Mouse (Mus musculus): ENCODE data around the gene Bmper. TPM values are rescaled to one million over a fixed set of nuclear protein-coding genes. Genes with fewer than 3 reads are reported as not detected.

Bmper gene
- polyA plus RNA-seq, 1 experiment from 2014 or later: 8.4 TPM

GRCm38 (mm10) chr9:23345093-23345844 is 122.4 kb downstream of the Bmper start:
- DNase-seq (ENCODE audit: low spot score) (no peak), ATAC-seq (ENCODE audit: low FRiP score) (no peak)
- Histone ChIP-seq H3K27me3 (ENCODE audit: control insufficient read depth, insufficient read depth, low read length) (no peaks in the 10 kb centered on the region), H3K9ac (no peak overlapping the region), H3K4me3 (replicated peaks; ENCODE audit: low read length) (no peak overlapping the region), H3K4me2 (replicated peaks) (no peak overlapping the region), H3K27ac (no peak overlapping the region), H3K36me3 (replicated peaks; ENCODE audit: control insufficient read depth, insufficient read depth) (no peaks in the 10 kb centered on the region), H3K9me3 (ENCODE audit: control insufficient read depth, low read length) (no peaks in the 10 kb centered on the region), H3K4me1 (replicated peaks; ENCODE audit: control insufficient read depth, insufficient read depth, low read length) (no peaks in the 10 kb centered on the region)
- WGBS: 85% methylated on average over 8 of the region's 8 CpGs

GRCm38 (mm10) chr9:23349603-23350002 is 126.7 kb downstream of the Bmper start:
- Histone ChIP-seq H3K4me3 (replicated peaks; ENCODE audit: low read length) (no peak overlapping the region), H3K9ac (no peak overlapping the region), H3K4me1 (replicated peaks; ENCODE audit: control insufficient read depth, insufficient read depth, low read length) (no peaks in the 10 kb centered on the region), H3K4me2 (replicated peaks) (no peak overlapping the region), H3K36me3 (replicated peaks; ENCODE audit: control insufficient read depth, insufficient read depth) (no peaks in the 10 kb centered on the region), H3K27ac (no peak overlapping the region), H3K27me3 (ENCODE audit: control insufficient read depth, insufficient read depth, low read length) (no peaks in the 10 kb centered on the region), H3K9me3 (ENCODE audit: control insufficient read depth, low read length) (no peaks in the 10 kb centered on the region)
- WGBS: 86% methylated on average over 5 of the region's 5 CpGs
- no peak for DNase-seq (ENCODE audit: low spot score)
- ATAC-seq (ENCODE audit: low FRiP score): no peak

GRCm38 (mm10) chr9:23351400-23351799 is 128.5 kb downstream of the Bmper start:
- no peak overlapping the region for H3K27ac ChIP-seq
- H3K4me3 ChIP-seq (replicated peaks; ENCODE audit: low read length): no peak overlapping the region
- WGBS: 93% methylated on average over 8 of the region's 8 CpGs
- no peak overlapping the region for H3K4me2 ChIP-seq (replicated peaks)
- H3K4me1 ChIP-seq (replicated peaks; ENCODE audit: control insufficient read depth, insufficient read depth, low read length): no peaks in the 10 kb centered on the region
- H3K27me3 ChIP-seq (ENCODE audit: control insufficient read depth, insufficient read depth, low read length): no peaks in the 10 kb centered on the region
- no peak overlapping the region for H3K9ac ChIP-seq
- DNase-seq (ENCODE audit: low spot score) (no peak), ATAC-seq (ENCODE audit: low FRiP score) (no peak)
- no peaks in the 10 kb centered on the region for H3K36me3 ChIP-seq (replicated peaks; ENCODE audit: control insufficient read depth, insufficient read depth)
- H3K9me3 ChIP-seq (ENCODE audit: control insufficient read depth, low read length): no peaks in the 10 kb centered on the region

GRCm38 (mm10) chr9:23352396-23352795 is 129.5 kb downstream of the Bmper start:
- H3K27ac ChIP-seq: no peak overlapping the region
- H3K9ac ChIP-seq: no peak overlapping the region
- no peak overlapping the region for H3K4me2 ChIP-seq (replicated peaks)
- ATAC-seq (ENCODE audit: low FRiP score) (no peak), DNase-seq (ENCODE audit: low spot score) (no peak)
- no peak overlapping the region for H3K4me3 ChIP-seq (replicated peaks; ENCODE audit: low read length)
- no peaks in the 10 kb centered on the region for H3K36me3 ChIP-seq (replicated peaks; ENCODE audit: control insufficient read depth, insufficient read depth)
- no peaks in the 10 kb centered on the region for H3K9me3 ChIP-seq (ENCODE audit: control insufficient read depth, low read length)
- no peaks in the 10 kb centered on the region for H3K4me1 ChIP-seq (replicated peaks; ENCODE audit: control insufficient read depth, insufficient read depth, low read length)
- WGBS: 97% methylated on average over 2 of the region's 2 CpGs
- no peaks in the 10 kb centered on the region for H3K27me3 ChIP-seq (ENCODE audit: control insufficient read depth, insufficient read depth, low read length)

- Histone ChIP-seq H3K4me2 (replicated peaks) (no peak overlapping the region), H3K4me1 (replicated peaks; ENCODE audit: control insufficient read depth, insufficient read depth, low read length) (no peaks in the 10 kb centered on the region), H3K9me3 (ENCODE audit: control insufficient read depth, low read length) (no peaks in the 10 kb centered on the region), H3K9ac (no peak overlapping the region), H3K4me3 (replicated peaks; ENCODE audit: low read length) (no peak overlapping the region), H3K27ac (no peak overlapping the region), H3K36me3 (replicated peaks; ENCODE audit: control insufficient read depth, insufficient read depth) (no peaks in the 10 kb centered on the region), H3K27me3 (ENCODE audit: control insufficient read depth, insufficient read depth, low read length) (no peaks in the 10 kb centered on the region)
- DNase-seq (ENCODE audit: low spot score) (no peak), ATAC-seq (ENCODE audit: low FRiP score) (no peak)
- 75% methylated on average over 5 of the region's 5 CpGs for WGBS
Observed at GRCm38 (mm10) chr9:23354201-23354820, 131.4 kb downstream of the Bmper start.

- ATAC-seq (ENCODE audit: low FRiP score): no peak
- H3K9ac ChIP-seq: no peak overlapping the region
- H3K27ac ChIP-seq: no peak overlapping the region
- no peaks in the 10 kb centered on the region for H3K4me1 ChIP-seq (replicated peaks; ENCODE audit: control insufficient read depth, insufficient read depth, low read length)
- no peaks in the 10 kb centered on the region for H3K27me3 ChIP-seq (ENCODE audit: control insufficient read depth, insufficient read depth, low read length)
- no peaks in the 10 kb centered on the region for H3K9me3 ChIP-seq (ENCODE audit: control insufficient read depth, low read length)
- no peak overlapping the region for H3K4me3 ChIP-seq (replicated peaks; ENCODE audit: low read length)
- DNase-seq (ENCODE audit: low spot score): no peak
- no peaks in the 10 kb centered on the region for H3K36me3 ChIP-seq (replicated peaks; ENCODE audit: control insufficient read depth, insufficient read depth)
- WGBS: 92% methylated on average over 2 of the region's 2 CpGs
- no peak overlapping the region for H3K4me2 ChIP-seq (replicated peaks)
Observed at GRCm38 (mm10) chr9:23358108-23358507, 135.2 kb downstream of the Bmper start.

- Histone ChIP-seq H3K9me3 (ENCODE audit: control insufficient read depth, low read length) (no peaks in the 10 kb centered on the region), H3K4me2 (replicated peaks) (no peak overlapping the region), H3K9ac (no peak overlapping the region), H3K4me1 (replicated peaks; ENCODE audit: control insufficient read depth, insufficient read depth, low read length) (no peaks in the 10 kb centered on the region), H3K27ac (no peak overlapping the region), H3K4me3 (replicated peaks; ENCODE audit: low read length) (no peak overlapping the region), H3K36me3 (replicated peaks; ENCODE audit: control insufficient read depth, insufficient read depth) (no peaks in the 10 kb centered on the region), H3K27me3 (ENCODE audit: control insufficient read depth, insufficient read depth, low read length) (no peaks in the 10 kb centered on the region)
- DNase-seq (ENCODE audit: low spot score) (no peak), ATAC-seq (ENCODE audit: low FRiP score) (no peak)
- 75% methylated on average over 2 of the region's 2 CpGs for WGBS
Observed at GRCm38 (mm10) chr9:23363139-23363538, 140.3 kb downstream of the Bmper start.

- H3K4me1 ChIP-seq (replicated peaks; ENCODE audit: control insufficient read depth, insufficient read depth, low read length): no peaks in the 10 kb centered on the region
- DNase-seq (ENCODE audit: low spot score) (no peak), ATAC-seq (ENCODE audit: low FRiP score) (no peak)
- no peaks in the 10 kb centered on the region for H3K27me3 ChIP-seq (ENCODE audit: control insufficient read depth, insufficient read depth, low read length)
- no peak overlapping the region for H3K4me3 ChIP-seq (replicated peaks; ENCODE audit: low read length)
- H3K36me3 ChIP-seq (replicated peaks; ENCODE audit: control insufficient read depth, insufficient read depth): no peaks in the 10 kb centered on the region
- 88% methylated on average over 7 of the region's 7 CpGs for WGBS
- no peak overlapping the region for H3K27ac ChIP-seq
- no peak overlapping the region for H3K4me2 ChIP-seq (replicated peaks)
- no peaks in the 10 kb centered on the region for H3K9me3 ChIP-seq (ENCODE audit: control insufficient read depth, low read length)
- H3K9ac ChIP-seq: no peak overlapping the region
Observed at GRCm38 (mm10) chr9:23363540-23363939, 140.7 kb downstream of the Bmper start.

- 92% methylated on average over 2 of the region's 2 CpGs for WGBS
- no peak for DNase-seq (ENCODE audit: low spot score)
- Histone ChIP-seq H3K27me3 (ENCODE audit: control insufficient read depth, insufficient read depth, low read length) (no peaks in the 10 kb centered on the region), H3K27ac (no peak overlapping the region), H3K4me1 (replicated peaks; ENCODE audit: control insufficient read depth, insufficient read depth, low read length) (no peaks in the 10 kb centered on the region), H3K9ac (no peak overlapping the region), H3K4me2 (replicated peaks) (no peak overlapping the region), H3K36me3 (replicated peaks; ENCODE audit: control insufficient read depth, insufficient read depth) (no peaks in the 10 kb centered on the region), H3K9me3 (ENCODE audit: control insufficient read depth, low read length) (no peaks in the 10 kb centered on the region), H3K4me3 (replicated peaks; ENCODE audit: low read length) (no peak overlapping the region)
- no peak for ATAC-seq (ENCODE audit: low FRiP score)
Observed at GRCm38 (mm10) chr9:23364047-23364446, 141.2 kb downstream of the Bmper start.

Measured in hindbrain, embryonic 14.5 days (tissue).